Mouse (Mus musculus) gastrocnemius, adult 8-10 months (tissue): ENCODE measurements around the gene Bbs1. TPM values are rescaled to one million over a fixed set of nuclear protein-coding genes. Genes with fewer than 3 reads are reported as not detected.

ENCODE experiments used
- DNase-seq, 2 experiments: peaks; one replicate each; pipeline ENCODE4 v3.0.0; 2022; ENCODE audit warnings: low spot score in 2 of 2
- total RNA-seq, 4 experiments: library from RNA; stranded (reverse); gene quantifications; 2 replicates each; pipeline ENCODE4 v1.2.4; 2022

The Bbs1 gene
- total RNA-seq, 4 experiments from 2014 or later, result 1.1 to 3.3 (median 1.2) TPM

DNA sequence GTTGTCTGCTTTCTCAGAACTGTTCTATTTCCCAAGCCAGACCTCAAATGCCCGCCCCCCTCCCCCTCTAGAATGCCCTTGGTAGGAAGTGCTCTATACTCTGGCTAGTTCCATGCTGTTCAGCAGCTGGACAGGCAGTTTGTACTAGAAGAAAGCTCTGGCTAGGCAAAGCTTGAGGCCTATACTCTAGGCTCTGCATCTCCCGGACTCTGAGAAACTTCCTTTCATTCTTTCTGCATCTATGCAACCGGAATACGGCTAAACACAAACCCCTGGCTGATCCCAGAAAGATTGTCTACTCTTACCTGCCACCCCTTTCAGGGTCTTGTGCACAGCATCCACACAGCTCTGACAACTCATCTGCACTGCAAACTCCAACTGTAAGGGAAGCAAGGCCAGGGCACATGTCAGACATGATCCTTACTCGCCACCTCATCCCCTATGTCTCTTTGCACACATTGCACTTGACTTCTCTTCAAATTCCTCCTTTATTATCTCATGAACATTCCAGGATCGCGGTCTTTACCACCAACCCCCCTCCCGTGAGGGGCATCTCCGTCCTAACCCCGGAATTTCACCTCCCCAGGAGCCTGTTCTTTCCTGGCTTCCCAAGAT is 67.8 kb downstream of the Bbs1 start:
- no peak for DNase-seq

DNA sequence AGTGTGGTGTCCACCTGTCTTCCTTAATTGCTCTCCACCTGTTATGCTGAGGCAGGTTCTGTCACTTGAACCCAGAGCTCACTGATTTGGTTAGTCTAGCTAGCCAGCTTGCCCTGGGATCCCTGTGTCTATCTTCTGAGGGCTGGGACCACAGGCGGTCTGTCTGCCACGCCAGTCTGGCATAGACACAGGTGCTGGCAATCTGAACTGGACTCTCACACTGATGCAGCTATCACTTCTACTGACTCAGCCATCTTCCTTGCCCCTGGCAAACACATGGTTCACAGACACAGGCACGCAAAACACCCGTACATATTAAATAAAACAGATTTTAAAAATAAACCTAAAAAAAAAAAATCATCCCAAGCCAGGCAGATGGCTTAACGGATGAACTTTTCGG is 69.4 kb downstream of the Bbs1 start:
- no peak for DNase-seq

Other genes with a start within 250 kb of the Bbs1 start
- not detected for gene Gm960, start 208.0 kb downstream of the Bbs1 start, total RNA-seq
- under 1 TPM in 3 of 4 experiments, not detected in 1; 0.04 to 0.10 (median 0.07) TPM for gene Sptbn2, start 195.5 kb downstream of the Bbs1 start, total RNA-seq
- 1 to 10 TPM; 2.0 to 2.9 (median 2.7) TPM for gene Rbm4b, start 150.1 kb downstream of the Bbs1 start, total RNA-seq
- 10 to 100 TPM; 32.2 to 39.3 (median 33.5) TPM for gene Rbm4, start 112.7 kb downstream of the Bbs1 start, total RNA-seq
- gene Gm21992, start 95.0 kb downstream of the Bbs1 start, total RNA-seq, result 10 to 100 TPM in 3 of 4 experiments, 1 to 10 TPM in 1; 8.7 to 14.3 (median 11.8) TPM
- 1 to 10 TPM; 5.5 to 7.2 (median 6.5) TPM for gene Rbm14, start 95.0 kb downstream of the Bbs1 start, total RNA-seq
- gene Ccs, start 67.3 kb downstream of the Bbs1 start, total RNA-seq, result 10 to 100 TPM; 18.0 to 27.4 (median 22.5) TPM
- gene Ccdc87, start 67.3 kb downstream of the Bbs1 start, total RNA-seq, result not detected
- gene Ctsf, start 51.5 kb downstream of the Bbs1 start, total RNA-seq, result 10 to 100 TPM; 26.2 to 36.7 (median 31.9) TPM
- gene Actn3, start 28.7 kb downstream of the Bbs1 start, total RNA-seq, result over 10,000 TPM in 2 of 4 experiments, 1,000 to 10,000 TPM in 2; 9,112 to 10,193 (median 10,010) TPM
- 1 to 10 TPM; 1.8 to 3.6 (median 2.6) TPM for gene Zdhhc24, start 28.0 kb downstream of the Bbs1 start, total RNA-seq
- gene Dpp3, start 21.7 kb upstream of the Bbs1 start, total RNA-seq, result 10 to 100 TPM; 12.5 to 14.3 (median 13.1) TPM
- 1 to 10 TPM; 2.7 to 3.8 (median 3.3) TPM for gene Peli3, start 36.5 kb upstream of the Bbs1 start, total RNA-seq
- 10 to 100 TPM; 56.3 to 63.7 (median 60.7) TPM for gene Mrpl11, start 55.5 kb upstream of the Bbs1 start, total RNA-seq
- under 1 TPM in 1 of 4 experiments, not detected in 3; 0.11 TPM for gene Npas4, start 83.7 kb upstream of the Bbs1 start, total RNA-seq
- 1 to 10 TPM; 4.0 to 6.1 (median 4.3) TPM for gene Slc29a2, start 117.2 kb upstream of the Bbs1 start, total RNA-seq
- 10 to 100 TPM; 16.0 to 23.1 (median 19.5) TPM for gene B4gat1, start 132.2 kb upstream of the Bbs1 start, total RNA-seq
- gene AC124502.3, start 132.3 kb upstream of the Bbs1 start, total RNA-seq, result 1 to 10 TPM in 3 of 4 experiments, under 1 TPM in 1; 0.61 to 1.7 (median 1.4) TPM
- 10 to 100 TPM; 14.8 to 17.6 (median 16.4) TPM for gene Brms1, start 134.7 kb upstream of the Bbs1 start, total RNA-seq
- gene Rin1, start 143.9 kb upstream of the Bbs1 start, total RNA-seq, result 1 to 10 TPM in 1 of 4 experiments, under 1 TPM in 3; 0.47 to 1.0 (median 0.75) TPM
- 1 to 10 TPM; 5.2 to 8.9 (median 7.0) TPM for gene Cd248, start 161.4 kb upstream of the Bbs1 start, total RNA-seq
- gene Tmem151a, start 178.9 kb upstream of the Bbs1 start, total RNA-seq, result under 1 TPM in 1 of 4 experiments, not detected in 3; 0.12 TPM
- gene Yif1a, start 181.9 kb upstream of the Bbs1 start, total RNA-seq, result 10 to 100 TPM; 37.4 to 44.7 (median 39.8) TPM
- not detected for gene Cnih2, start 191.9 kb upstream of the Bbs1 start, total RNA-seq
- 100 to 1,000 TPM; 124 to 137 (median 131) TPM for gene Rab1b, start 200.4 kb upstream of the Bbs1 start, total RNA-seq
- 10 to 100 TPM; 60.6 to 68.9 (median 64.0) TPM for gene Klc2, start 211.9 kb upstream of the Bbs1 start, total RNA-seq